Mouse (Mus musculus) mouse embryonic stem cell (cell line): ENCODE data around the gene Traf7.

ENCODE experiments used
- in situ Hi-C, 2 experiments: fragments of 300-500 bp; cut with MboI; formaldehyde crosslinking; loops; 1 replicate in 1 of 2; 3 replicates in 1 of 2; pipeline ENCODE4 v1.14.3; 2019 to 2020; ENCODE audit warnings: low sequenced_read_pairs in 2 of 2, low pct_unique_long_range_greater_than_20kb in 1 of 2, mixed read lengths in 1 of 2; ENCODE audit not compliant: unreplicated experiment in 1 of 2

Gene Traf7

DNA sequence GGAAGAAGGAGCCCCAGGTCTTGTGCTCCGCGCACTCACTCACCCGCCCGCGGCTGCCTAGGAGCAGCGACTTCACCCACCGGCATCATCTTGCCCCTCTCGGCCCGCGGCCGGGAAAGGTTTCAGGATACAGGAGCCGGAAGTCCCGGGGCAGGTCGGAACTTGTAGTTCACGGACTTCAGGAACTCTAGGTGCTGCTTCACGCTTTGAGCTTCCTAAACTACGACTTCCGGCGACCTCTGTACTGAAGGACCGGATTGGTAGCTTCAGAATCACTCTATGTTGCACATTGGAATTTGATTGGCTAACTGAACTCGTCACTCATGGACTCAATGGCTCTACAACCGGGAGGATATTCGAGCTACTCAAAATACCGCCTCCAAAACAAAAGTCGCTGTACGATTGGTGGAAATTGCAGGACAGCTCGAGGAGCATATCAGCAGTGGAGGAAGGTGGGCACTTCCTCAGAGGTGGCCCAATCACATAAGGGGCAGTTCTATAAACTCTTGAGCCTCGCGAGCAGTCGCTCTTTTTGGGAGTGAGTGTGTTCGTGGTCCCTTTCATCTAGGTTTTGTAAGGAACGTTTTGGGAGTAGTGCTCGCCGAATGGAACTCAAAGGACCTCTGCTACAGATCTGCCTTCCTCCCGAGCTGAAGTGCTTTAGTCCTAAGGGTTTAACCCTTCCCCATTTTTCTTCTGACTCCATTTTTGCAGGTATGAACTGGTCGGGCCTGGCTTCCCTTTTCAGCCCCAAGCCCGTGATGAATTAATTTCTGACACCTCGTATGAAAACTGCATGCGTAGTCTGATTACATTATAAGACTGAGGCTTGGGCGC lies at the start of gene Traf7:
Traf7 (minus strand) TSS at position 216 of the 837 bp plus-strand sequence.
- in situ Hi-C loops = no loop called here

DNA sequence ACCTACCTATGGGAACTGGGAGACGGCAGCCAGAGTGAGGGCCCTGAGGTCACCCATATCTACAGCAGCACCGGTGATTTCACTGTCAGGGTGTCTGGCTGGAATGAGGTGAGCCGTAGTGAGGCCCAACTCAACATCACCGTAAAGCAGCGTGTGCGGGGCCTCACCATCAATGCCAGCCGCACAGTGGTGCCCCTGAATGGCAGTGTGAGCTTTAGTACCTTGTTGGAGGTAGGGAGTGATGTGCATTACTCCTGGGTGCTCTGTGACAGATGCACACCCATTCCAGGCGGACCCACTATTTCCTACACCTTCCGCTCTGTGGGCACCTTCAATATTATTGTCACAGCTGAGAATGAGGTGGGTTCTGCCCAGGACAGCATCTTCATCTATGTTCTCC lies 46.1 kb upstream of the Traf7 start:
- in situ Hi-C loops = no loop called here

DNA sequence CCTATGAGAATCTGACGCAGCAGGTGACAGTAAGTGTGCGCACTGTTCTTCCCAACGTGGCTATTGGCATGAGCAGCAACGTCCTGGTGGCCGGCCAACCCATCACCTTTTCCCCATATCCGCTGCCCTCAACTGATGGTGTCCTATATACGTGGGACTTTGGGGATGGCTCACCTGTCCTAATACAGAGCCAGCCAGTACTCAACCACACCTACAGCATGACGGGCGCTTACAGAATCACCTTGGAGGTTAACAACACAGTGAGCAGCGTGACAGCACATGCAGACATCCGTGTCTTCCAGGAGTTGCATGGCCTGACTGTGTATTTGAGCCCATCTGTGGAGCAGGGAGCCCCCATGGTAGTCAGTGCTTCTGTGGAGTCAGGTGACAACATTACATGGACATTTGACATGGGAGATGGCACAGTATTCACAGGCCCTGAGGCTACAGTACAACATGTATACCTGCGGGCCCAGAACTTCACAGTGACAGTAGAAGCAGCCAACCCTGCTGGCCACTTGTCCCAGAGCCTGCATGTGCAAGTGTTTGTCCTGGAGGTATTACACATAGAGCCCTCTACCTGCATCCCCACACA lies 45.0 kb upstream of the Traf7 start:
- in situ Hi-C loops = no loop called here

DNA sequence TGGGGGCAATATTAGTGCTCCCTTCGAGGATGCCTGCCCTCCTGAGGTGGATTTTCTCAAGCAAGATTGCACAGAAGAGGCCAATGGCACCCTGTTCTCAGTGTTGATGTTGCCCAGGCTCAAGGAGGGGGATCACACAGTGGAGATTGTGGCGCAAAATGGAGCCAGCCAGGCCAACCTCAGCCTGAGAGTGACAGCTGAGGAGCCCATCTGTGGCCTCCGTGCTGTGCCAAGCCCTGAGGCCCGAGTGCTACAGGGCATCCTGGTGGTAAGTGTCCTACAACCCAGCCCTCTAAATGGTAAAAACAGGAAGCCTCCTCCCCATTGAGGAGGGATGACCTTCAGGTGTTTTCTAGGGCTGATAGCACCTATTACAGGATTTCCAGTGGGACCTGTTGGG lies 42.1 kb upstream of the Traf7 start:
- in situ Hi-C loops = no loop called here

DNA sequence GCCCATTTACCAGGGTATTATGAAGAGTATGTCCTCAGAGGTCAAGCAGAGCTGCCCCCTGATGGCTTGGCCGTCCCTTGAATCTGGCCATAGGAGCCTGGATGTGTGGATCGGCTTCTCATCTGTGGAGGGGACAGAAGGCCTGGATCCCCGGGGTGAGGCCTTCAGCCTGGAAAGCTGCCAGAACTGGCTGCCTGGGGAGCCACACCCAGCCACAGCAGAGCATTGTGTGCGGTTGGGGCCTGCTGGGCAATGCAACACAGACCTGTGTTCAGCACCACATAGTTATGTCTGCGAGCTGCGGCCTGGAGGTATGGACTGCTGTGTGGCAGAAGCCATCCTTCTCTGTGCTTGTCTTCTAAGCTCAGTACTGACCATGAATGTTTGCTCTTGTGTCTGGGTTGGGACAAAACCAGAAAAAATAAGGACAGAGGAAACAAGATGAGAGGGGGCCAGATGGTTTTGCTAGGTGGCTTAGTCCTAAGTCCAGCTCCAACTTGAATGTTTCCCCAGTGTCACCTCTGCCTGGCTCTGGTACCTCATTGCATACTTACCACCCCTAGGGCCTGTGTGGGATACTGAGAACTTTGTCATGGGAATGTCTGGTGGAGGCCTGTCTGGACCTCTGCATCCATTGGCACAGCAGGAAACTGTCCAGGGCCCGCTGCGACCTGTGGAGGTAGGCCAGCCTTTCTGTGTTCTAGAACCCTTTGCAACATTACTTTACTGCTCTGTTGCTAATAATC lies 39.5 kb upstream of the Traf7 start:
- in situ Hi-C loops = no loop called here

DNA sequence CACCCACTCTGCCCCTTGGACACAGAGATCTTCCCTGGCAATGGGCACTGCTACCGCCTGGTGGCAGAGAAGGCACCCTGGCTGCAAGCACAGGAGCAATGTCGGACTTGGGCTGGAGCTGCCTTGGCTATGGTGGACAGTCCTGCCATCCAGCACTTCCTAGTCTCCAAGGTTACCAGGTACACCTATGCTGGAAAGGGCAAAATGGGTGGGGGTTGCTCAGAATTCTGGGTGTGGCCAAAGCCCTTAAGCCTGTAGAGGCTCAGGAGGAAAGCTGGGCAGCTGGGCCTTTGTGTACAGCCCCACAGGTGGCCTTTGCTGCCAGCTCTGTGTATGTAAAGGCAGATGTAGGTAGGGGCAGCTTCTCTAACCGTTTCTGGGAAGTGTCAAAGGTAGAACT lies 38.1 kb upstream of the Traf7 start:
- in situ Hi-C loops = no loop called here

DNA sequence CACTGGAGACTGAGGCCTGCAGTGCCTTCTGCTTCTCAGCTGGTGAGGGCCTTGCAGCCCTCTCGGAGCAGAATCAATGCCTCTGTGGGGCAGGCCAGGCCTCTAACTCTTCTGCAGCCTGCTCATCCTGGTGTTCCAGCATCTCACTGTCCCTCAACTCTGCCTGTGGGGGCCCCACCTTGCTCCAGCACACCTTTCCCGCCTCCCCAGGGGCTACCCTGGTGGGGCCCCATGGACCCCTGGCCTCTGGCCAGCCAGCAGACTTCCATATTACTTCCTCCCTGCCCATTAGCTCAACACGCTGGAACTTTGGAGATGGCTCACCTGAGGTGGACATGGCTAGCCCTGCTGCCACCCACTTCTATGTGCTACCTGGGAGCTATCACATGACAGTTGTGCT lies 37.4 kb upstream of the Traf7 start:
- in situ Hi-C loops = no loop called here

DNA sequence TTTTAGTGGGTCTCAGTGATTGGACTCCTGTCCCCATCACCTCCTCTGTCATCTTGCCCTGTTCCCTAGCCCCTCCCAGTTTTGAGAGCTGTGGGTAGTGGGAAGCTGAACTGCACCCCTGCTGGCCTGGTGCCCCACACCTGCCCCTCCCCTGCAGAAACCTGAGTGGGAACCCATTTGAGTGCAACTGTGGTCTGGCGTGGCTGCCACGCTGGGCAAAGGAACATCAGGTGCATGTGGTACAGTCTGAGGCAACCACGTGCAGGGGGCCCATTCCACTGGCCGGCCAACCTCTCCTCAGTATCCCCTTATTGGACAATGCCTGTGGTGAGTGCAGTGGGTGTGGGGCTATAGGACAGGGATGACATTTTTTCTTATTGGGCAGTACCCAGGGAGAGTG lies 36.7 kb upstream of the Traf7 start:
- in situ Hi-C loops = no loop called here

DNA sequence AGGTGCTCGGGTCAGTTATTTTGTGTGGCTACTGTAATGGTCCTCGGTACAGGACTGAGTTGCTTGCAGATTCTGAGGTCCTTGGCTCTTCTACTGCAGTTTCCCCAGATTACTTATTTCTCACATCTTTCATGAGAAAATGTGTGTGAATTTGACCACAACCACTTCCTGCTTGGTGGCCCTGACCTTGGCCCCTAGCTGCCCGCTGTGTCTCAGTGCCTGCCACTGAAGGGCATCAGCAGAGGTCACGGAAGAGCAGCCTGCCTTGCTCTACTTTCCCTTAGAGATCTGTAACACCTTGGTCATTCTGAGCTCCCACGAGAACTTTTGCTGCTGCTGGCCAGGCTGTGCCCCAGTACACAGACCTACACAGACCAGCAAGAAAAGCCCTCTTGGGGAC lies 35.9 kb upstream of the Traf7 start:
- in situ Hi-C loops = no loop called here

DNA sequence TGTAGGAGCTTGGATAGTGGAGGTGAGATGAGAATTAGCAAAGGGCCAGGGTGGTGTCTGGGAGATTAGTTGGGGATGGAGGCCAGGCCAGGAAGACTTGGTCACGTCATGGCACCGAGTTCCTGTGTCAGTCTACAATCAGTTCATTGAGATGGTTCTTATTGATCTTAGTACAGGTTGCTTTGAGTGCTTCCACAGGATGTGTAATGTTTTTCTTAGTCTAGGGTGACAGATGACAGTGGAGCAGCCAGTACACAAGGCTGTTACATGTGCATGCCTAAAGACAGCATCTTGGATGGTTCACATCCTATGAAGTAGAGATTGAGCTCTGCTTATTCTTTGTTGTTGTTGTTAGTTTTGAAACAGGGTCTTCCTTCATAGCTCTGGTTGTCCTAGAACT lies 33.9 kb upstream of the Traf7 start:
- in situ Hi-C loops = no loop called here

DNA sequence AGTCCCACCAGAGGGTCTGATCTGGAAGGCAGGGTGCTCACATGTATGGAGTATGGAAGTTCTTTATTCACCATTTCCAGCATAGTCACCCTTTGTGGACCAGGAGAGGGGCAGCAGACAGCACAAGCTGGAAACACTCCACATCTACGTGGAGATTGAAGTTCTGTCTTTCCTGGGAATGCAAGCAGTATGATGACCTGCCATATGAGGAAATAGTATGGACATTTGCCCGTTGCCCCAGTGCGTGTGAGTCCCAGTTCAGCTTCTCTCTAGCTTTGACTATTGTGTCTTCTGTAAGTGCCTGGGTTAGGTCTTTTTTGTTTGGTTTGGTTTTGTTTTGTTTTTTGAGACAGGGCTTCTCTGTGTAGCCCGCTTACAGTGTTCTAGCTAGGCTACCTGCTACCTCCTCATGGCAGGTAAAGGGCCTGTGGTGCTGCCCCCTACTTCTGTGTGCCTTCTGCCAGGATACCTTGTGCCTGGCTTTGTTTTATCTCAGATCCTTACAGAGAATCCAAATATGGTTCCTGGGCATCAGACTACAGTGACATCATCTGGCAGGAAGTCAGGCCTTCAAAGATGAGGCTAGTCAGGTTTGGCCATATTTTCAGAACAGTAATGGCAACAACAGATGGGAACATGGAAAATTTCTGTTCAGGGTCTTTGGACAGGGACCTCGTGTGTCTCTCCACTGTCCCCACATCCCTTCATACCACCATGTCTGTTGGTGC lies 32.7 kb upstream of the Traf7 start:
- in situ Hi-C loops = no loop called here

DNA sequence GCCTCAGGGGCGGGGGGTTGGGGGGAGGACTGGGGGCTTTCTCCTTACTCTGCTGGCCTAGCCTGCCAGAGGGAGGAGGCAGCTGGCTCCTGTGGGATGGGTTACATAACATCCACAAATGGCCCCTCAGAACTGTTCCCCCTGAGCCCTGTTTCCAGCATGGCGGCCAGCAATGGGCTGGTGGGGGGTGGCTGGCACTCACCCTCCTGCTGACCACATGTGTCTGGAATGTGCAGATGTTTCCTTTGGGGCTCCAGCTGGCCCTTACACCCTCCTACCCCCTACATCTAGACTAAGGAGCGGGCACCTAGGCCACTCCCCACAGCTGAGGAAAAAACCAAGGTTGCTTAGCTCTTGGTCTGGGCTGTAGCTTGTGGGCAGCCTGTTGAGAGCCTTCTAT lies 31.4 kb upstream of the Traf7 start:
- in situ Hi-C loops = no loop called here

DNA sequence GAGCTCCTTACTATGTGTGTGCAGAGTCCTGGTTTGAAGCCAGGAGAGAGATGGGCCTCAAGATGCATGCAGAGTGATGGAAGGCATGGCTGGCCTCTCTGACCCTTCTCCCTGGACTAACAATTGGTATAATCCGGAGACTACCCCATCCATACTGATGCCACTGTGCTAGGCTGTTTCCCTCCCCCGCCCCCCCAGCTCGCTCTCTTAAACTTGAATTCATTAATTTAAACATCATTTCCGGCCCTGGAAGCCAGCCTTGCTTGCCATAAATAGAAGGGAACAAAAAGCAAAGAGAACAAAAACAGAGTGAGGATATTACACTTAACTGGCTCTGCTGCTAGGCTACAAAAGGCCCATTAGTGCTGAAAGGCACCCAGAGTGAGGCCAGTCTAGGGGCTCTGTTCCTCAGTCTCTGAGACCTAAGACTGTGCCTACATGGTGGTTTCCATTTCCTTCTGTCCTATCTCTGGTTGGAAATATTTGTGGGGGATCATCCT lies 30.9 kb upstream of the Traf7 start:
- in situ Hi-C loops = no loop called here

DNA sequence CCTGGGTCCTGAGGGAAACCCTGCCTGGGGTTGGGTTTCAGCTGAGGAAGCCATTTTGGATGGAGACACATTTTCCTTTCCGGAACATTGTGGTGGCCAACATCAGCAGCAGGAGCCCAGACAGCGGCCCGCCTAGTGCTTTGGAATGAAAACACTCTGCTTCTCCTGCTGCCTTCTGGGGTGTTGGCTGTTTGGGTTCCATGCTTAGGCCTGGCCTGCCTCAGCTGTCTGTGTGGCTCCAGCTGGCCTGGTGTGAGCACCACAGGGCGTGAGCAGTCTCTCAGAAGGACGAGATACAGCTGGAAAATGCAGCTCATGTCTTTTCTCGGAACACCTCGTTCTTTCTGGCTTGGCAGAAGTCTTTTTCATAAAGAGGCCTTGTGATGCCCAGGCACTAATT lies 29.4 kb upstream of the Traf7 start:
- in situ Hi-C loops = no loop called here

DNA sequence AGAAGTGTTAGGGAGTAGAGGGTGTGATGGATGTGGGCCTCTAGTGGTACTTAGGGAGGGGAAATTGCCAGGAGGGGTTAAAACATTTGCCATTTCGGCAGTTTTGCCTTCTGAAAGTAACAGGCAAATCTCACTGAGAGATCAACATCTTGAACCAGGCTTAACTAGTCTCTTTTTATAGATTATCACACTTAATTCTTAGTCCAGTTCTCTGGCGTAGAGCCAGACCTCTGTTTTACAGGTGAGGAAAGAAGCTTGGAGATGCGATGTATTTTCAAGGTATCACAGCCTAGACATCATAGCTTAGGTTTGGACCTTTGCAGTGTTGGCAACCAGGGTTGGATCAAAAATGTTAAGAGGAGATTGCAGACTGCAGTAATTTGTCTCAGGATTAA lies 23.3 kb upstream of the Traf7 start:
- in situ Hi-C loops = no loop called here

DNA sequence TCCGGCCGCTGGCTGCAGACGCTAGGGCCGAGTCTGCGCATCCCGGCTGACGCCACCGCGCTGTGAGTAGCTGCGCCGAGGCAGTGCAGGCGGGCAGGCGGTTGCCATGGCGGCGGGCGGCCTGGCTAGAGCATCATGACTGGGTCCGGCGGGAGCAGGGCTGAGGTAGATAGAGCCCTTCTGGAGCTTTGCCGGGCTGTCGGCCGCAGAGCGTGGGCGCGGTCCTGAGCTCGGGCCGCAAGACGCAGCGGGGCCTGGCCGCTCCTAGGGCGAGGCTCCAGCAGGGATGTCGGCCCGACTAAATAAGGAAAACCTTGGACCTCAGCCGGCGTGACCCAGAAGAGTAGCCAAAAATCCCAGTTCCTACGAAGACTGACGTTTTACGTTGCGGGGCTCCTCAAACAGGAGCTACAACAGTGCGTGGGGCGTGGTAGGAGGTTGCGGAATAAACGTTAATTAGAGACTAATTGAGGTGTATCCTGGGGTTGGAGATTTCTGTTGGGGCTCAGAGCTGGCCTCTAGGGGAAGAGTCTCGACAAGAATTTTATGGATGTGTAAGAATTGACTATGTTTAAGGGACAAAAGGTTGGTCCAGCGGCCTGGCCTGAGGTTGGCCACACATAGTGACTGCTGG lies 22.8 kb upstream of the Traf7 start:
- in situ Hi-C loops = no loop called here

DNA sequence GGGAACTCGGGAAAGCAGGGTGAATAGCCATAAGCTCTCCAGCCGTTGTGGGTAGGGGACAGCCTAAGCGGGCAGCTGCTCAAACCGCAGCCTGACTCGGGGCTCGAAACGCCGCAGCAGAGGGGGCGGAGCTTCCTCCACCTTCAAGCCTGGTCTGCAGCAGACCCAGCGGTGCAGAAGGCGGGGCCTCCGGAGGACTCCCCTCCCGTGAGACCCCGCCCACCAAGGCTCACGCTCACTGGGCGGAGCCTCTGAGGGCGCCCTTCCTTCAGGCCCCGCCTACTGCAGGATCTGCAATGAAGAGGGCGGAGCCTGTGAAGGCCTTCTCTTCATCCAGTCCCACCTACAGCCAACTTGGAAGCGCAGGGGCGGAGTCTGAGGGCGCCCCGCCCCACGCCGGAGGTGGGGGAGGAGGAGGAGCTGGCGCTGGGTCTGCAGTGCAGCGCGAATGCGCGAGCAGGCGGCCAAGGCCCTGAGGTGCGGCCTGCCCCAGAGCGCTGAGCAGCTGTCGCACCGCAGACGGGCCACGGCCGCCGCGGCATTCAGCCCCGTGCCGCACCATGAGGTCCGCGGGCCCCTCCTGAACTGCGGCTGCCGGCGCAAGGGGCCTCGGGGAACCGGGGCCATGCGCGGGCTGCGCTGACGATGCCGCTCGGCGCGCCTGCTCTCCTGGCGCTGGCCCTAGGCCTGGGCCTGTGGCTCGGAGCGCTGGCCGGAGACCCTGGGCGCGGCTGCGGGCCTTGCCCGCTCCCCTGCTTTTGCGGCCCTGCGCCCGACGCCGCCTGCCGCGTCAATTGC lies 22.1 kb upstream of the Traf7 start, which contains the start of gene Pkd1:
Pkd1 (plus strand) TSS at position 217 of the 798 bp plus-strand sequence.
- in situ Hi-C loops = no loop called here
